Mouse (Mus musculus) midbrain, embryonic 11.5 days (tissue): Measurements from ENCODE around the gene AC134908.4. TPM values are rescaled to one million over a fixed set of nuclear protein-coding genes. Genes with fewer than 3 reads are reported as not detected.

Source experiments
- ATAC-seq: fragments of 200-750 bp; cut with Nextera tagmentation; 2 replicates; pipeline ENCODE4 v1.8.0; 2017; ENCODE audit warnings: moderate TSS enrichment, moderate library complexity; ENCODE audit not compliant: low FRiP score
- DNase-seq: peaks from one replicate; pipeline ENCODE4 v3.0.0; 2015; ENCODE audit warnings: low spot score; ENCODE audit errors: missing footprints
- H3K27ac ChIP-seq: fragments of 300-500 bp; sonication (generic); 2 replicates; pipeline ENCODE4 v1.5.1; 2014; ENCODE audit warnings: low read depth, low read length
- H3K27me3 ChIP-seq: fragments of 300-500 bp; sonication (generic); 2 replicates; pipeline ENCODE4 v1.6.1; 2014; ENCODE audit warnings: mild to moderate bottlenecking, low read length, moderate library complexity, mixed read lengths; ENCODE audit not compliant: control insufficient read depth, insufficient read depth
- H3K36me3 ChIP-seq: fragments of 300-500 bp; sonication (generic); 2 replicates; pipeline ENCODE4 v1.6.1; 2014; ENCODE audit warnings: mild to moderate bottlenecking, low read length, moderate library complexity, mixed read lengths; ENCODE audit not compliant: control insufficient read depth, insufficient read depth
- H3K4me1 ChIP-seq: fragments of 300-500 bp; sonication (generic); 2 replicates; pipeline ENCODE4 v1.6.1; 2014; ENCODE audit warnings: low read length; ENCODE audit not compliant: control insufficient read depth, insufficient read depth
- H3K4me2 ChIP-seq: fragments of 300-500 bp; sonication (generic); 2 replicates; pipeline ENCODE4 v1.6.1; 2014; ENCODE audit warnings: mild to moderate bottlenecking, moderate library complexity
- H3K4me3 ChIP-seq: fragments of 300-500 bp; sonication (generic); 2 replicates; pipeline ENCODE4 v1.5.1; 2014; ENCODE audit warnings: low read depth, low read length
- H3K9ac ChIP-seq: fragments of 300-500 bp; sonication (generic); 2 replicates; pipeline ENCODE4 v1.6.1; 2014; ENCODE audit warnings: low read length
- H3K9me3 ChIP-seq: fragments of 300-500 bp; sonication (generic); 2 replicates; pipeline ENCODE4 v1.6.1; 2016; ENCODE audit warnings: low read length; ENCODE audit not compliant: control insufficient read depth
- WGBS: fragments of 180-500 bp; shearing (Covaris S2); extraction: QIAGEN DNeasy Blood & Tissue Kit; methylation state at CpG from one replicate; pipeline ENCODE4 v1.1.7; 2014; 5-methylcytosine and 5-hydroxymethylcytosine counted together
- polyA plus RNA-seq: library from polyadenylated mRNA; unstranded; fragments of >200 nt; fragmentation: Nextera tagmentation; extraction: Ambion mirVana; gene quantifications from 2 replicates; pipeline ENCODE4 v1.2.1, GENCODE M21; 2014

The AC134908.4 gene
- polyA plus RNA-seq, 1 experiment from 2014 or later = not detected

DNA sequence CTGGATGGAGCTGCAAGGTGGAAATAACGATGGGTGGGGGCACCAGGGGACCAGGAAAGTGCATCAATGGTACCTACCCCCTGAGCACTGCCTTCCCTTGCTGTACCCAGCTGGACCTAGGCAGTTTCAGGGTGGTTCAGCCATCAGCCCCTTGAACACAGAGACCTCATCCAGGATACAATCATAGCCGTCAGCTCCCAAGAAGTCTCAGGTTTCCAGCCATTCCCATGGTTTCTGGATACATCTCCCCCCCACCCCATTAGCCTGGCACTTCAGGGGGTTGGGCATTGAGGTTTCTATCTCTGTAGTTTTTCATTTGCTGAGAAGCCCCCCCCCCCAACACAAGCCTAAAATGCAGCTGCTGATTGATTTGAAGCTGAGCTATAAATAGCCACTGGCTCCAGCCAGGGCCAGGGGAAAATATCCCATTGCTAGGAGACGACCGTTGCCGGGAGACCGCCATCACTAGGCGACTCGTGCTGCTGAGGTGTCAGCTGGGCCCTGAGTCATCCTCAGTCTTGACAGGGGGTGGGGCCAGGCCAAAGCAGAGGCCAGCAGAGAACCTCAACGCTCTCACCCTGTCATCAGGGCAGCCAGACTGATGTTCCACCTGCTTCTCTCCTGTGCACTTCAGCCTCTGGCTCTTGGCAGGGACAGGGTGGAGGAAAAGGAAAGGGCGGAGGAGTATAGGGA, 7.5 kb upstream of the AC134908.4 start:
- H3K4me2 ChIP-seq = peak overlapping the region; percentile 39
- no peaks in the 10 kb centered on the region for H3K27me3 ChIP-seq
- ATAC-seq (peak; percentile 94), DNase-seq (peak; percentile 98)
- H3K9me3 ChIP-seq = no peaks in the 10 kb centered on the region
- WGBS = 11% methylated on average over 10 of the region's 10 CpGs
- peak overlapping the region; percentile 88 for H3K27ac ChIP-seq
- peaks cover 21% of the 10 kb centered on the region for H3K4me1 ChIP-seq
- peak overlapping the region; percentile 36 for H3K9ac ChIP-seq
- H3K36me3 ChIP-seq = no peaks in the 10 kb centered on the region
- H3K4me3 ChIP-seq = no peak overlapping the region; the same call in 1 of the 2 replicates

DNA sequence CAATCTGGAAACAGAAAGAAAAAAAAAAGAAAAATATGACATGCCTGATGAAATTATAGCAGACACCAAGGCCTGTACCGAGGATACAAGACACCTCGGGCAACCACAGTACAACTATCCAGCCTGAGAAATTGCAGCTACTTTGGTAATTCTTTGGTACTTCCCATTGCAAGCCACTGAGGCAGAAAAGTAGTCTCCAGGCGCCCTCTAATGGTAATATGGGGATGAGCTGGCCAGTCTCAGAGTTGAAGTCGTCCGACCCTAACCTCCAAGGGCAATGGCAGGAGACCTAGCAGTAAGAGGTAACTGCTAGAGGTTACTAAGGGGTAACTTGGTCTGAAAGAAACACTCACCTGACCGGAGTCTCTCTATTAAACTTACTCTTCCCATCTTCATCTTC, 5.6 kb upstream of the AC134908.4 start:
- ATAC-seq = no peak
- peaks cover 30% of the 10 kb centered on the region for H3K4me1 ChIP-seq
- no peak overlapping the region for H3K27ac ChIP-seq

DNA sequence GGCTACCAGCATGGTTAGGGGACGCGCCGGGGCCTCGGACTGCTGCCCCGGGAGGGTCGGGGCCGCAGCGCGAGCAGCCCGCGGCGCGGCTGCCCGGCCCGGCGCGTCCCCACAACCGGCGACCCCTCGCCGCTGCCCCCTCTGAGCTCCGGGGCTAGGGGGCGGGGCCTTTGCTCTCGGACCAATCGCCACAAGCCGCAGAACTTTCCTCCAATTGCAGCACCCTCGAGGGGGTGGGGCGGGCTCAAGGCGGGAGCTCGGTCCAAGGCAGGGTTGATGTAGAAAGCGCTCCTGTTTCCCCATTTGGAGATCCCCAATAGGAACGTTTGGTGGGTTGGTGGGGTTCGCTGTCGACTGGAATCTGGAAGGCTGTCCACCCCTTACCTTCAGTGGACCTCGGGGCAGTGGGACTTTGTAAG, 1.5 kb upstream of the AC134908.4 start, which contains the start of gene Metrn:
Gene Metrn (minus strand): TSS at position 186 of the 419 bp plus-strand sequence.
- Histone ChIP-seq H3K4me1 (peaks cover 45% of the 10 kb centered on the region), H3K4me2 (peak within 1 kb of the TSS; percentile 98), H3K27me3 (no peaks in the 10 kb centered on the region), H3K9ac (peak within 1 kb of the TSS; percentile 87), H3K4me3 (peak within 1 kb of the TSS; percentile 89), H3K9me3 (no peaks in the 10 kb centered on the region), H3K27ac (peak within 1 kb of the TSS; percentile 75), H3K36me3 (no peaks in the 10 kb centered on the region)
- WGBS = under 1% methylated on average over 34 of the region's 35 CpGs
- peak; percentile 76 for ATAC-seq
- DNase-seq = peak; percentile 96

More for the DNA sequence above, 5.6 kb upstream of the AC134908.4 start:
- H3K27me3 ChIP-seq = no peaks in the 10 kb centered on the region
- H3K4me2 ChIP-seq = no peak overlapping the region
- no peaks in the 10 kb centered on the region for H3K36me3 ChIP-seq
- H3K4me3 ChIP-seq = no peak overlapping the region
- H3K9ac ChIP-seq = no peak overlapping the region
- no peaks in the 10 kb centered on the region for H3K9me3 ChIP-seq
- peak; percentile 97 for DNase-seq
- 8% methylated on average over 6 of the region's 6 CpGs for WGBS

DNA sequence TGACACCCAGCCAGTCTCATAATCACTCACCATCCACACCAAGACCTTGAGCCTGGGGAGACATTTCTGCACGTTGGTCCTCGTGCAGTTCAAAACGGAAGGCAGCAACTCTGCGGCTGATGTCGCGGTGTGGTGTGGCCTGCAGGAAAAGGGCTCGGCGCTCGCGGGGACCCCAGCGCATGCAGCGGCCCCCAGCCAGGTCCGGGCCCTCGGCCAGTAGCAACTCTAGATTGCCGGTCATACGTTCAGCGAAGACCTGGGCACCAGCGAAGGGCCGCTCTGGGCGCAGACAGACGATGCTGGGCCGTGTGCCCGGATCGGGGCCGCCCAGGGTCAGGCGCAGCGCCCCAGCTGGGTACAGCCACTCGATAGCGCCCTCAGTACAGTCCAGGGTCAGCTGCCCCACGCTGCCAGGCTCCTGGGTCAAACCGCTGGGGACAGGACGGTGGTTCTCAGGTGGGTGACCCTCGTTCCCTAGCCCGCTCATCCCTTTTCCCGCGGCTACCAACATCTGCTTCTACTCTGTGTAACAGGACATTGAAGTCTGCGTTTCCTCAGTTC, 832 bp upstream of the AC134908.4 start:
- no peaks in the 10 kb centered on the region for H3K27me3 ChIP-seq
- H3K4me2 ChIP-seq = peak overlapping the region; percentile 98
- peak overlapping the region; percentile 75 for H3K27ac ChIP-seq
- WGBS = under 1% methylated on average over 36 of the region's 37 CpGs
- ATAC-seq (no peak), DNase-seq (peak; percentile 96)
- H3K9me3 ChIP-seq = no peaks in the 10 kb centered on the region
- H3K9ac ChIP-seq = peak overlapping the region; percentile 87
- H3K4me3 ChIP-seq = peak overlapping the region; percentile 89
- no peaks in the 10 kb centered on the region for H3K36me3 ChIP-seq
- peaks cover 49% of the 10 kb centered on the region for H3K4me1 ChIP-seq

DNA sequence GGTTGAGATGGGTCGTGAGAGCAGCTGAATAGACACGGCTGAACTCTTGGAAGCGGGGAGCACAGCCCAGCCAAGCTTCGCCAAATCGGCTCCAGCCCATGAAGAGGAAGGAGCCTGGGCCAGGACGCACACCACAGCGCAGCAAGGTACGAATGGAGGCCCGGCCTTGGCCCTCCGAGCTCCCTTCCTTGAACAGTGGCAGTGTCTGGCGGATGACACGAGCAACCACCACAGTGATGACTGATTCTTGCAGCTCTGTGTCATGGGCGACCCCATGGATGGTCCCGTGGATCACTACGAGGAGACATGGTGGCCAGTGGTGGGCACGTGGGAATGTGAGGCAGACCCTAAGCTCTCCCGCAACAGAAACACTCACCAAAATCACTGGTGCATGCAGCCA, 461 bp downstream of the AC134908.4 start:
- H3K27ac ChIP-seq = peak overlapping the region; percentile 75
- H3K4me3 ChIP-seq = peak overlapping the region; percentile 89
- DNase-seq = no peak
- H3K4me1 ChIP-seq = peaks cover 55% of the 10 kb centered on the region
- H3K9ac ChIP-seq = peak overlapping the region; percentile 87
- WGBS = 51% methylated on average over 17 of the region's 17 CpGs
- no peaks in the 10 kb centered on the region for H3K9me3 ChIP-seq
- peak overlapping the region; percentile 98 for H3K4me2 ChIP-seq
- H3K27me3 ChIP-seq = no peaks in the 10 kb centered on the region
- no peak for ATAC-seq
- no peaks in the 10 kb centered on the region for H3K36me3 ChIP-seq

DNA sequence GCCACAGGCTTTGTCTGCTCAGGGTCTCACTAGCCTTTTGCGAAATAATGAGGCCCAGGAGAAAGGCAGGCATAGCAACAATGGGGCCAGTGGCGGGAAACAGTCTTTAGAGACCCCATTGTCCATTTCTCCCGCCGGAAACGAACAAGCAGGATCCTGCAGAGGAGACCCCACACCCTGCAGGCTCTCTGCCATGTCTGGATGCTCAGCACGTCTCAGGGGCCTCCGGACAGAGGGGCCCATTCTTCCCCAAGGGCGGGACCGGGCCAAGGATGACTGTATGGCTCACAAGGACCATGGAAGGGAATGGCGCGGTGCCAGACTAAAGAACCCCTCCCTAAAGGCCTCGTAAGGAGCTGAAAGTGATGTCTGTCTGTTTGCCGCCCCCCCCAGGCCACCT, 1.3 kb downstream of the AC134908.4 start:
- H3K4me1 ChIP-seq = peaks cover 55% of the 10 kb centered on the region
- H3K4me3 ChIP-seq = peak overlapping the region; percentile 89
- H3K36me3 ChIP-seq = 0 out of 2 replicates have a peak, but pooled peaks cover 2% of the 10 kb centered on the region
- DNase-seq (peak; percentile 91), ATAC-seq (peak; percentile 48)
- H3K9ac ChIP-seq = peak overlapping the region; percentile 87
- peak overlapping the region; percentile 98 for H3K4me2 ChIP-seq
- H3K27ac ChIP-seq = peak overlapping the region; percentile 75
- 28% methylated on average over 13 of the region's 13 CpGs for WGBS
- no peaks in the 10 kb centered on the region for H3K27me3 ChIP-seq
- H3K9me3 ChIP-seq = no peaks in the 10 kb centered on the region

DNA sequence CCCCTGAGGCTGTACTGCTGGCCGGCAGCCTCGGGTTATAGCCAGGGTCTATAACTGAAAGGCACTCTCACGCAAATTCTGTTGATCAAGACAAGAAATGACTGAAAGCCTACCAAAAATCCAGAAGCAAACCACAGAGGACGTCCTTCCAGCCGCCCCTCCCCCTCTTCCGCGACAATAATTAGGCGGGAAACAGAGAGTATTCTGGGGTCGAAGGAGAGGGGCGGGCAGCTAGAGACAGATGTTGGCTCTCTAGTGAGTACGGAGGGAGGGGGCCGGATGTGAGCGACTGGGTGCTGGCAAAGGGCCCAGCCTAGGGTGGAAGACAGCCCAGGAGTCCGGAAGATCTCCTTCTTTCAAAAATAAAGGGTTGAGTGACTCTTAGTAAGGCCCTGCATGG, 2.8 kb downstream of the AC134908.4 start, which contains the start of gene Fam173a:
Gene Fam173a (minus strand): TSS at position 287 of the 400 bp plus-strand sequence.
- Histone ChIP-seq H3K4me2 (peak within 1 kb of the TSS; percentile 98), H3K36me3 (0 out of 2 replicates have a peak, but pooled peaks cover 2% of the 10 kb centered on the region), H3K27ac (peak within 1 kb of the TSS; percentile 75), H3K9me3 (no peaks in the 10 kb centered on the region), H3K27me3 (no peaks in the 10 kb centered on the region), H3K9ac (peak within 1 kb of the TSS; percentile 87), H3K4me1 (peaks cover 54% of the 10 kb centered on the region), H3K4me3 (peak within 1 kb of the TSS; percentile 82)
- under 1% methylated on average over 14 of the region's 14 CpGs for WGBS
- ATAC-seq (peak; percentile 16; the same call in 1 of the 2 replicates), DNase-seq (no peak)

DNA sequence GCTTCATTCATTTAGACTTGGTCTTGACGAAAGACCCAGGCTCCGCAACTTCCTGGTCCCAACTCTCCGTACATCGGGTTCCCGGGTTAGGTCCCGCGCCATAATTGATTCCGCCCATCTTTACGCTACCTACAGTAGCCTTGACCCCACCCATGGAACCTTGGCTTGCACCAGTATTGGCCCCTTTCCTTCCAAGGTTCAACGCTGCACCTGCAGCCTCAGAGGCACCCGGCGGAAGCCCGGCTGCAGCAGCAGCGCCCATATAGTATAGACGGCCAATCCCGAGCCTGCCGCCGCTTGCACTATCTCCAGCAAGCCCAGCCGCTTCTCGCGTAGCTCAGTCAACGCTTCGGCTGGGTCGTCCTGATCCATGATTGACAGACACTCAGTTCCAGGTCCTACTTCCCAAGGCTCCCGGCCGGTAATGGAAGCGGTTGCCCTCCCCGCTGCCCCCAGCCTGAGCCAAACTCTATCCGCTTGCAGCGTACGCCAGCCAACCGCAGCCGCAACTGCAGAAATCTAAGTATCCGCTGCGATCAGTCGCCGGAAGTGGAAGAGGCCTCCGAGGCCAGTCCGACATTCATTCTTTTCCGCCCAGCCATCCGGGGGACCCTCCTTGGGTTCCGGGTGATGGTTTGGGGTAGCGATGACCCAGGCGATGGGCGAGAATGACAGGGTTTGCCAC, 3.5 kb downstream of the AC134908.4 start:
- peak overlapping the region; percentile 87 for H3K9ac ChIP-seq
- no peaks in the 10 kb centered on the region for H3K27me3 ChIP-seq
- H3K4me2 ChIP-seq = peak overlapping the region; percentile 98
- under 1% methylated on average over 45 of the region's 45 CpGs for WGBS
- H3K36me3 ChIP-seq = 0 out of 2 replicates have a peak, but pooled peaks cover 2% of the 10 kb centered on the region
- peak; percentile 45 for ATAC-seq
- peak overlapping the region; percentile 75 for H3K27ac ChIP-seq
- no peaks in the 10 kb centered on the region for H3K9me3 ChIP-seq
- H3K4me1 ChIP-seq = peaks cover 48% of the 10 kb centered on the region
- H3K4me3 ChIP-seq = peak overlapping the region; percentile 82
- DNase-seq = peak; percentile 99
